Mouse (Mus musculus): ENCODE data around the gene Klhl10.

GRCm38 (mm10) chr11:100505997-100506396 is 64.3 kb downstream of the Klhl10 start:
- TF ChIP-seq CTCF (IDR thresholded peaks at IDR 0.05; ENCODE audit: low read depth, low read length) (no peak), POLR2A (IDR thresholded peaks at IDR 0.05; ENCODE audit: extremely low read depth, insufficient read depth, low read length) (no peak)

Measured in liver, adult 2 months (tissue).